Mouse (Mus musculus) left cerebral cortex, postnatal 10 days (tissue): ENCODE results near the gene Gzmk. TPM values are rescaled to one million over a fixed set of nuclear protein-coding genes. Genes with fewer than 3 reads are reported as not detected.

ENCODE experiments used
- total RNA-seq, 2 experiments: library from RNA; stranded (reverse); gene quantifications; 2 replicates each; pipeline ENCODE4 v1.2.3; 2021

Gene Gzmk
- total RNA-seq, 2 experiments from 2014 or later = 0.26 TPM; not detected in 1

Other genes starting within 250 kb of the Gzmk start
- gene Ccno, start 238.1 kb downstream of the Gzmk start, total RNA-seq = 1 to 10 TPM in 1 of 2 experiments, under 1 TPM in 1; 0.97 to 1.5 TPM
- under 1 TPM; 0.13 to 0.24 TPM for gene Mcidas, start 232.1 kb downstream of the Gzmk start, total RNA-seq
- not detected for gene Cdc20b, start 190.8 kb downstream of the Gzmk start, total RNA-seq
- 10 to 100 TPM; 13.9 to 16.3 TPM for gene Gpx8, start 179.5 kb downstream of the Gzmk start, total RNA-seq
- gene Gzma, start 124.9 kb downstream of the Gzmk start, total RNA-seq = not detected
- gene Esm1, start 16.2 kb downstream of the Gzmk start, total RNA-seq = under 1 TPM; 0.84 to 0.87 TPM
- gene BC067074, start 67.3 kb upstream of the Gzmk start, total RNA-seq = 1 to 10 TPM; 1.3 to 1.4 TPM